Mouse (Mus musculus) left cerebral cortex, postnatal 10 days (tissue): Measurements from ENCODE around the gene Cxcr3. TPM values are rescaled to one million over a fixed set of nuclear protein-coding genes. Genes with fewer than 3 reads are reported as not detected.

Source experiments
- DNase-seq, 2 experiments: peaks; one replicate each; pipeline ENCODE4 v3.0.0; 2021 to 2022; ENCODE audit warnings: low spot score in 2 of 2, mixed read lengths in 1 of 2; ENCODE audit errors: extremely low spot score in 1 of 2
- intact Hi-C: fragments of 180-260 bp; cut with DNase I; formaldehyde crosslinking; loops from one replicate; pipeline ENCODE4 v1.15.1; 2025
- total RNA-seq, 2 experiments: library from RNA; stranded (reverse); gene quantifications; 2 replicates each; pipeline ENCODE4 v1.2.3; 2021

The Cxcr3 gene
- total RNA-seq, 2 experiments from 2014 or later = not detected

- intact Hi-C loops = no loop called here
- DNase-seq = no peak
Observed at GRCm38 (mm10) chrX:101695686-101696085, 38.4 kb downstream of the Cxcr3 start.

Other genes with a start within 250 kb of the Cxcr3 start
- 10 to 100 TPM; 49.5 to 50.4 TPM for gene Taf1, start 201.5 kb downstream of the Cxcr3 start, total RNA-seq
- gene Ogt, start 94.2 kb downstream of the Cxcr3 start, total RNA-seq = 100 to 1,000 TPM; 170 to 182 TPM
- not detected for gene Gm4779, start 60.2 kb upstream of the Cxcr3 start, total RNA-seq
- not detected for gene 8030474K03Rik, start 60.4 kb upstream of the Cxcr3 start, total RNA-seq
- gene Nhsl2, start 115.1 kb upstream of the Cxcr3 start, total RNA-seq = 10 to 100 TPM; 20.2 to 21.7 TPM